In genomic region chr2:180543675-180544074, GRCm38 (mm10) we compare ENCODE assay signal across 10 mouse cellular contexts. TPM values are rescaled to one million over a fixed set of nuclear protein-coding genes. Genes with fewer than 3 reads are reported as not detected.
"Had no signal": no experiment of that assay in that cellular context is flagged by ENCODE, and none has a peak within 500 bp of the region (broad histone marks: within the 10 kb centered on the region; RNA-seq: fewer than 3 reads in every experiment).

No protein-coding gene starts in this region.

- DNase-seq: lung, adult 2 months; lung, postnatal 14 days; lung, postnatal 36 days; right cerebral cortex, postnatal 14 days; thymus, adult 2 months; thymus, postnatal 25 days; thymus, postnatal 4 days had no signal

RNA-seq across cellular contexts. Expression of gene Ntsr1, which starts 43.9 kb away (rescaled TPM):
- total RNA-seq: megakaryocyte progenitor cell, adult 5-6 weeks; monocyte, adult 5-6 weeks; neutrophil, adult 5-6 weeks had no signal
